Mouse (Mus musculus) neutrophil, adult 59 days (primary cell): ENCODE results near the gene Gm6040. TPM values are rescaled to one million over a fixed set of nuclear protein-coding genes. Genes with fewer than 3 reads are reported as not detected.

Experiments
- total RNA-seq, 2 experiments: library from RNA; stranded (reverse); gene quantifications; 1 replicate in 1 of 2; 2 replicates in 1 of 2; pipeline ENCODE4 v1.2.4; 2023

Gene Gm6040
- not detected for total RNA-seq

DNA sequence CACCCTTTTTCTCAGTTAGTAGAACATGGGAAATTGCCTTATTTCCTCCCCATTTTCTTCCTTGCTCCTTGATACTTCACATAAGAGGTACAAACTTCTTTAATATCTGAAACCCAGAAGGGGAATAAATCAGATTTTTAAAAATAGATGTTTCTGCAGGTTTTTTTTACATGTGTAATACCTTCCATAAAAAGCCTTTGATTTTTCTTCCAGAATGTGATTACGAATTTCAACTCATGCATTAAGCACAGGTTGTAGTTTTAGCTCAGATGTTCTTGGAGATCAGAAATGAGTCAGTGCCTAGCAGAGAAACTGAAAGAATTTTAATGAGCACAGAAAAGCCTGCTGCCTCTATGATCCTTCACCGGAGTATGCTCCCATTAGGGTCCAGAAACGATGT, at the start of gene Gm6040:
Gm6040 (minus strand) TSS at position 101 of the 400 bp plus-strand sequence.

DNA sequence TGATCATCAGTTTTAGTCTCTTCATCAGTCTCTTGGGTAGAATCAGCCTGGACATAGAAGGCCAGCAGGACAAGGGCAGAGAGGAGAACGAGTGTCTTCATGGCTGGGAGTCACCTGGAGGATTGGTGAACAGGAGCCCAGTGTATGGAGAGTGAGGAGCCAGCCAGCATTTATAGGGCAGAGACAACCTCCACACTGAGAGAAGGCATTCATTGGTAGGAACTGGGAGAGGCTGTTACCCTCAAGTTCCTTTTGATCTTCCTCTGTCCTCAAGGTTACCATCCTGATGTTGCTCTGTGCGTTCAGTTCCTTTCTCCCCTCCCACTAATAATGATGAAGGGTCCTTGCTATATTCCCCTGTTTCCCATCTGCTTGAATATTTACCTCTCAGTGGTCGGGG, 22.7 kb upstream of the Gm6040 start, which contains the start of gene AY761185:
AY761185 (minus strand) TSS at position 101 of the 400 bp plus-strand sequence.

DNA sequence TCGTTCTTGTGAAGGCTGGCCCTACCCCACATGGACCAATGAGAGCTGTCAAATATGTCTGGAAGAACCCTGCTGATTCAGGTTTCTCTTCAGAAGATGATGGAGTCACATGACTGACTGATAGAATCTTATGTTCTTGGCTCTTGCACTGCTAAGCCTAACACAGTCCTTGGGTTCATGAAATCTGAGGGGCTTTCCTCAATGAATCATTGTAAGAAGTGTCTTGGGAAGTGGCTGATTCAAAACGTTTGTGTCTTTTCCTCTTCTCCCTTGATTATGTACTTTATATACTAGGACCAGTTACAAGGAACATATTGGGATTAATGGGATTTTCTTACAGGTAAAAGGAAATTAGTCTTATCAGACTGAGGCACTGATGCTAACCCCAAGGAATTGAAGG, 19.3 kb downstream of the Gm6040 start, which contains the start of gene Gm15056:
Gm15056 (minus strand) TSS at position 101 of the 400 bp plus-strand sequence.

DNA sequence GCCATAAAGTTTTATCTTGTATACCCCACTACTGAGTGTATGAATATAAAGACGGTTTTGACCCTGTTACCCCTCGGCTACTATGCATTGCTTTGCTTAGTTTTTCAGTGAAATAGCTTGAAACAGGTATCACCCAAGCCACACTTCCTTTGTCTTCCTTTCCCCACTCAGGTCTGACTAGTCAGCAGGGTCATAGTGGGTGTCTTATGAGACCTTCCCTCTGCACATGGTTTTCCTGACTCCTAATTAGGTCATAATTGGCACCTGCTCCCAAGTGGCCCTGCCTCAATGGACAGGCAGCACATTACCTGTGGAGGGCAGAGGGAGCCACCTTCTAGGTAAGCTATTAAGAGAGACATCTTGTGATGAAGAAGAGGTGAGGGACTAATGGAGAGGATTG, 29.5 kb downstream of the Gm6040 start, which contains the start of gene Defb33:
Defb33 (plus strand) TSS at position 301 of the 400 bp plus-strand sequence.

Other genes starting within 250 kb of the Gm6040 start
- gene Defb33, start 29.4 kb downstream of the Gm6040 start, total RNA-seq = not detected
- gene Gm15056, start 19.4 kb downstream of the Gm6040 start, total RNA-seq = not detected
- gene AY761185, start 22.6 kb upstream of the Gm6040 start, total RNA-seq = not detected
- not detected for gene Defa21, start 103.5 kb upstream of the Gm6040 start, total RNA-seq
- not detected for gene Defa23, start 133.0 kb upstream of the Gm6040 start, total RNA-seq
- gene Defa35, start 143.0 kb upstream of the Gm6040 start, total RNA-seq = not detected
- not detected for gene Defa25, start 162.4 kb upstream of the Gm6040 start, total RNA-seq
- not detected for gene Gm14851, start 174.0 kb upstream of the Gm6040 start, total RNA-seq
- not detected for gene Defa30, start 212.6 kb upstream of the Gm6040 start, total RNA-seq
- gene Defa22, start 240.2 kb upstream of the Gm6040 start, total RNA-seq = not detected